Mouse (Mus musculus) layer of hippocampus, adult 9-11 months (tissue): Measurements from ENCODE around the gene Vmn1r1.

Experiments used
- DNase-seq: peaks from one replicate; pipeline ENCODE4 v3.0.0; 2022

Vmn1r1 gene

GRCm38 (mm10) chr1:182130830-182131229 is 33.5 kb downstream of the Vmn1r1 start:
- DNase-seq: no peak

DNA sequence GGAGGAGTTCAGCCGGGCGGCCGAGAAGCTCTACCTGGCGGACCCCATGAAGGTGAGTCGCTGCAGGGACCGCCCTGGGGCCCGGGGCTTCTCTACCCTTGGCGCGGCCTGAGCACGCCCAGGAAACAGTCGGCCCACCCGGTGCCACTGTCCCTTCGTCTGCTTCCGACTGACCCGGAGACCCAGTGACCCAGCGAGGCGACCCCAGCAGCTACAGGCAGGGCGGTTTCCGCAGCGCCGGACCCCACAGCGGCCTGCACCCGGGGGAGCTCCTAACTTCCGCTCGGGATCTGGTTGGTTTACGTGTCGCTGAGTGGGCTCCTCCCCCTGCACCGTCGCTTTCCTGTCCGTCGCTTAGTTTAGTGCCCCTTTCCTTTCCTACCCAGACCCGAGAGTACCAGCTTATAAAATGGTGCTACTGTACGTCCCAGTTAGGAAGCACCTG is 39.3 kb downstream of the Vmn1r1 start:
- peak; percentile 89 for DNase-seq

GRCm38 (mm10) chr1:182124506-182124905 is 39.8 kb downstream of the Vmn1r1 start, which contains the start of gene Srp9:
Gene Srp9, plus strand, starts transcription at chr1:182124737.
- peak; percentile 98 for DNase-seq

DNA sequence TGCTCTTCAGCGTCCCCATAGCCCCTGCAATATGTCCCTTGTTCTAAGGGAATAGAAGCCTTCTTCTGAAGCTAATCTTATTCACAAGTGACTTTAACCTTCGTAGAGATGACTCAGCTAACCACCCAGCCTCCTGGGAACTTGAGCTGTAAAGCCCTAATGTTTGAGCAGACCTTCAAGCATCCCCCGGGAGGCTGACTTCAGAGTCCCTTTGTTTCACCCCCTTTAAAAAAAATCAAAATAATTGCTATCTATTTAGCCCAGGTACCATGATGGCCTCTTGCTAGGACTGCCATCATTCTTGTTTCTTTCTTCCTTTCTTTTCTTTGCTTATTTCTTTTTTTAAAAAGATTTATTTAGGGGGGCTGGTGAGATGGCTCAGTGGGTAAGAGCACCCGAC is 41.9 kb downstream of the Vmn1r1 start:
- no peak for DNase-seq

DNA sequence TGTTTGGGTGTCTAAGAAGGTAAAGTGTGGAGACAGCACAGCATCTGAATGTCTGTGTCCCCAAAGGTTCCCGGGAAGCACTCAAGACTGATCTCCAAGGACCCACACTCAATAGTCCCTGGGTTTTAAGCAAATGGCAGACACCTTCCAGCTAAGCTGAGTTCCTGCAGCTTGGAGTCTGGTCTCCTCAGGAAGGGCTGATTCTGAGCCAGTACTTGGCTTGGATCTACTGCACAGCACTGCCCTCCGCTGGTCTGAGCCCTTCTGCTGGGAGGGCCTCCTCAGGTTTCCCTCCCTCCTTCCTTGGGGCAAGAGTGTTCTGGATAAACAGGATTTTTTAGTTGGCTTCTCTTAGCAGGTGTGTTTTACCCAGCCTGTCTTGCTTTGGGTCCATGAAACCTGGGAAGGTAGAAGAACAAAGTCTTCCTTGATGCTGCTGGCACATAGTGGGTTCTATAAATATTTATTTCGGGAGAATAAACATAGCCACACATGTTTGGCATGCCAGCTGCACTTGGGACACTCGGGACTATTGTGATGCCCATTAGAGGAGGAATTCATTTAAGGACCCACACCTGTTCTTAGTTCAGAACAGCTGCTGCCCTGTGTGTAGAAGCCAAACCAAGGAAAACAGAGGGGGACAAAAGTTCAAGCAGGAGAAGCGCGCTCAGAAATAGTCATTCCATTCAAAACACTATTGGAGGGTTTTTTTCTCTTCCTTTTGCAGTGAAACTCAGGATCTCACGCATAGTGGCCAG is 48.5 kb downstream of the Vmn1r1 start:
- peak; percentile 26 for DNase-seq

GRCm38 (mm10) chr1:182115197-182115596 is 49.1 kb downstream of the Vmn1r1 start:
- no peak for DNase-seq

DNA sequence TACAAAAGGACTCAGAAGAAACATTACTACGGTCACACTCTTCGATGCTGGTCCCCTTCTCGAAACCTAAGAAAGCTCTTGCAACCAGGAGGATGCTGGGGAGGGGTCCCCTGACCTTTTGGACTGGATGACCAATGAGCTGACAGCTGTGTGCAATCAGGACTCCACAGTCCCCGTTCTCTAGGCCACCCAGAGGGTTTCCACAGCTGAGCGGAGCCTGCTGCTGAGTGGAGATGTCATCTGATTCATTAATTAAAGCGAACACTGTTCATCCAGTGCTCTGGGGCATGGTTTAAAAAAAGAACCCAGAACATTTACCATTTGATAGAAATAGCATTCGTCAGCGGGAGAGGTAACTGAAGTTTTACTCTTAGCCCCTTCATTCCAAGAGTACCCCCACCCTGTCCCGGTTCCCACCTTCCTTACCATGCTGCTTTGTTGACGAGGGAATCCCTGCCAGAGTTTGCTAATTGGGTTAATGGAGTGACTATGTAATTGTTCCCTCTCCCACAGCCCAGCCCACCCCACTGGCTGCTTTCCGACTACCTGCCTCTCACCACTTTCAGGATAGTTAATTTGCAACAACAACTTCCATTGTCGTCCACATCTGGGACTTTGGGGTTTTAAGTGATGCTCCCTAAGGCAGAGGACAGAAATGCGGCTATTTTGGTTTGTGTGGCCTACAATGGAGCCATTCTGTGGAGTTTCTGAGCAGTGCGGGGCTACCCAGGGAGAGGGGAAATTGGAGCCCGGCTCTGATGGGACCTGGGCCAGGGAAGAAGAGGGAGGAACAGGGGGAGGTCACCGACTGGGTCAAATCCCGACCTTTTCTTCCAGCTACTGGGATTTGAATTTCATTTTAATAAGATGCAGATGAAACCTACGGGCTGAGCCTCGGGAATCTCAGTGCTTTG is 50.4 kb downstream of the Vmn1r1 start:
- no peak for DNase-seq

- no peak for DNase-seq
Observed at GRCm38 (mm10) chr1:182113131-182113530, 51.2 kb downstream of the Vmn1r1 start.

DNA sequence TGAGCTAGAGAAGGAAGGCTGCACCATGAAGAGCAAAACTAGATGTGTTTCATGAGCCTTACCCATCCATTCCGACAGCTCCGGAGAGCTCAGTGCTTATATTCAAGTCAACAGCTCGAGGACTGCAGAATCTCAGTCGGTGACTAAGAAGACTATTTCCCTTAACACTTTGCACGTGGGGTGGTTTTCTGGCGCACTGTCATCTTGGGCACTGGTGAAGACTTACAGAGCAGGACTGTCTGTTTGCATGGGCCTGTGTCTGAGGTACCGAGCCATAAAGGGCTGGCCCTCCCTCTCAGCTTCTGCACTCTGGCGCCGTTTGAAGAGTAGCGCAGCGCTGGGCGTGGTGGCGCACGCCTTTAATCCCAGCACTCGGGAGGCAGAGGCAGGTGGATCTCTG is 51.9 kb downstream of the Vmn1r1 start:
- DNase-seq: no peak

GRCm38 (mm10) chr1:182111386-182112317 is 52.6 kb downstream of the Vmn1r1 start:
- DNase-seq: no peak

- no peak for DNase-seq
Observed at GRCm38 (mm10) chr1:182110708-182111385, 53.4 kb downstream of the Vmn1r1 start.

GRCm38 (mm10) chr1:182110185-182110584 is 54.1 kb downstream of the Vmn1r1 start:
- DNase-seq: no peak

DNA sequence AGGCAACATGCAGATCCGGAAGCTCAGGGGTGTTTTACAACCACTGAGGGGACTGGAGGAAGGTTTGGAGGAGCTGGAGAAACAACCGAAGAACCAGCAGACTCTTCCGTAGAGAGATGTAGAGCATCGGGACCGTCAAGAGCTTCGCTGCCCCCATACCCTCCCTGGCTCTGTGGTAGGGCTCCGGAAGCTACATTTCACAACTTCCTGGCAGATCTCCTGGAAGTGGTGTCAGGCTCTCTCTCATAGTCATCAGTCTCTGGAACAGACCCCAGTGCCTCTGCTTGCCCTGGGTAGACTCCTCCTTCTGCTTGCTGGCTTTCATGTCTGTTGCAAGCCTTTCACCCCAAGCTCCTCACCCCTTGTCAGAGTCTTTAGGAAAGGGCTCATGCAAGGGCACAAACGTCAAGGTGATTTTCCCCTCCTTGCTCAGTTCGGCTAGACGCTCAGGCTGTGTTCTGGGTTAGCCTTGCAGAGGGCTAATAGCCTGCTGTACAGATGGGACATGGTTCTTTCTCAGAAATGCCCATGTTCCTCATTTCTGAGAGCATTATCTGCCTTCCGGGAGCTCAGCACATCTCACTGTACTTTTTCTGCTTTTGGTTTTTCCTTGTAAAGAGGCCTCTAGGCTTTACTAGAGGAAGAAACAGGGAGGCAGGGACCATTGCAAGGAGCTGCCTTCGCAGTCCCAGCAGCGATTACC is 55.7 kb downstream of the Vmn1r1 start:
- DNase-seq: no peak

GRCm38 (mm10) chr1:182107251-182107650 is 57.0 kb downstream of the Vmn1r1 start:
- DNase-seq: no peak

- DNase-seq: no peak
Observed at GRCm38 (mm10) chr1:182105023-182105422, 59.3 kb downstream of the Vmn1r1 start.
